Mouse (Mus musculus) 3134 (cell line): ENCODE measurements around the gene Ctse.
A peak's percentile ranks its signal among the peaks of the same experiment; 100 is the strongest.
"Not testable (repeated sequence)": the region's sequence is repeated elsewhere in the genome, so short reads cannot be mapped to it uniquely, and the experiment has no call there.

ENCODE experiments used
- DNase-seq: peaks from one replicate; pipeline ENCODE4 v3.0.0-alpha.2; 2011; ENCODE audit warnings: low spot score; ENCODE audit not compliant: insufficient read length; ENCODE audit errors: extremely low read depth

Ctse gene

DNA sequence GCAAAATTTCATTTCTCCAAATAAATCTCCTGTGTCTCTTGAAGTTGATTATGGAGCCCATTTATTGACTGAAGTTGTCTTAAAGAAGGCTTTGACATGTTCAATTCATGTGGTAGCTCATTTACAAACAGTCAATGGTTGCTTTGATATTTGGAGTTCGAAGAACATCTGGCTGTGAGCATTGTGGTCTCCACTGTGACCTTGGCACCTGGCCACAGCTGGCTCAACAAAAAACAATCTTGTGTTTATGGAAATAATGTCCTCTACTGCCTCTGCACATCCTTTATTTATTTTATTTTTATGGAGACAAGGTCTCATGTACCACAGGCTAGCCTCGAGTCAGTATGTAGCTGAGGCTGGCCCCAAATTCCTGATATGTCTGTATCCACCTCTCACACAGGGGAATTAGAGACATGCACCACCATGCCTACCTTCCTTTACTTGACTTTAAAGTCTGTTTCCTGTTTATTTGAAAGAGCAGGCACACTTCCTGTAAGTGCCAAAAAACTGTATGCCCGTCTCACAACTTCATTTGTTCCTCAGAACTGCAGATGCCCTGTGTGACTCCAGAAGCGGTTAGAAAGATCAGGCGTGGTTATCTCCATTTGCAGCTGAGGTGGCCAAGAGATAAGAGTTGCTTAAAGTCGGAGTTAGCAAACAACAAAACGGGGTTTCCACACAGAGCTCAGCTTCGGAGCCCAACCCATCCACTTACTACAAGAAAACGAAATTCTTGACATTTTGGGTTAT lies at the start of gene Ctse:
Gene Ctse (plus strand): TSS at position 516 of the 750 bp plus-strand sequence.
- no peak for DNase-seq

DNA sequence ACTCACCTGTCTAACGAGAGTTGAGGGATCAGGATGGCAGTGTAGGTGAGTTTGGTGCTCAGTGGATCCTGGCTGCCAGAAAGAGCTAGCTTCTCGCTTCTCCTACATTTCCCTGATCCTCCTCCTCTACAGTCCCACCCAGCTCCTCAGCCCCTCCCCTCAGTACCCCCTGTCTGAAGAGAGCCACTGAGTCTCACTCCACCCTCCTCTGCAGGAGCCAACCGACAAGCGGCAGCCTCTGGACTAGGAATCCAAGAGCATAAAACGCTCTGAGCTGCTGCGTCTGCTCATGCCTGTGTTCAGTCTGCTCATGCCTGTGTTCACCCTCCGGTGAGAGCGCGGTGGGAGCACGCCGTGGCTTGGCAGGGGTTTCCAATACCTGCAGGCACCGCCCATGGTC lies 39.2 kb upstream of the Ctse start, which contains the start of gene Avpr1b:
Gene Avpr1b (plus strand): TSS at position 335 of the 400 bp plus-strand sequence.
- no peak for DNase-seq

DNA sequence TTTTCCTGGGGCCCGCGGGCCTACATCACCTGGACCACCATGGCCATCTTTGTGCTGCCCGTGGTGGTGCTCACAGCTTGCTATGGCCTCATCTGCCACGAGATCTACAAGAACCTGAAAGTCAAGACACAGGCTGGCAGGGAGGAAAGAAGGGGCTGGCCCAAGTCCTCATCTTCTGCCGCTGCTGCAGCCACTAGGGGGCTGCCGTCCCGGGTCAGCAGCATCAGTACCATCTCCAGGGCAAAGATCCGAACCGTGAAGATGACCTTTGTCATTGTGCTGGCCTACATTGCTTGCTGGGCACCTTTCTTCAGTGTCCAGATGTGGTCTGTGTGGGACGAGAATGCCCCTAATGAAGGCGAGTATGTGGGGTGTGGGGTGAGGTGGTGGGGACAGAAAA lies 37.8 kb upstream of the Ctse start:
- no peak for DNase-seq

DNA sequence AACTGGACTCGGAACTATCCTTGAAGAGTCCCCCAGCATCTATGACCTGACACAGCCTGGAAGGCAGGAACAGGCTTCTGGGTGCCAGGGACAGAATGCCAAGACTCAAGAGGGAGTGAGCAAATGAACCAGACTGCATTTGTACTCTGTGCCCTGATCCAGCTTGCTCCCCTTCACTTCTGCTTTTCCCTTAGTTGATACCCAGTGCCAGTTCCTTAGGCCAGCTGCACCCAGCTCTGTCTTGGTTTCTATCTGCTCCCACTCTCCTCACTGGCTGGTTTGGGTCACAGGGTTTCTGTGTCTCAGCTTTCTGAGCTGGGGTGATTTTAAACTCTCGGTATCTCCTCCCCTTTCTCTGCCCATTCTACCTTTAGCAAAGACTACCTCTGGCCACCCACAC lies 31.4 kb upstream of the Ctse start:
- DNase-seq: no peak

DNA sequence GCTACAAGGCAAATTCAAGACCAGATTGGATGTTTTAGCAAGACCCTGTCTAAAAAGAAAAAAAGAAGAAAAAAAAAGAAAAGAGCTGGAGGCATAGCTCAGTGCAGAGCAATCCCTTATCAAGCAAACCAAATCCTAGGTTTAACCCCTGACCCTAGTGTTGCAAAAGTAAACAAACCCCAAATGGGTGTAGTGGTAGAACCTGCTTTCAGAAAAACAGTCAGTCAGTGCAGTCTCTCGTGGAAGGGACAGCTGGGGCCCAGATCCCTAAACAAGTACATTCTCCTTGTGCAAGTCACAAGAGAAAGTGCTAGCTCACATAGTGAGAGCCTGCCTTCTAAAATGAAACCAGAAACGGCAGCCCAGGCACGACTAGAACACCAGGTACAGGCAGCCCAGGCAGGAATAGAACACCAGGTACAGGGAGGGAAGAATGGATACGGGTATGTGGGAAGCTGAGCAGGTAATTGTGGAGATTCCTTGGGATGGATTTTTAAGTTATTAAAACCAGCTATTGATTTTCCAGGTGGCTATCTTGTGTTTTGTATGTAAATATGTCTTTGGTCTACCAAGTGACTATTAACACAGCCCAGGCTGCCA lies 25.4 kb upstream of the Ctse start:
- no peak for DNase-seq

DNA sequence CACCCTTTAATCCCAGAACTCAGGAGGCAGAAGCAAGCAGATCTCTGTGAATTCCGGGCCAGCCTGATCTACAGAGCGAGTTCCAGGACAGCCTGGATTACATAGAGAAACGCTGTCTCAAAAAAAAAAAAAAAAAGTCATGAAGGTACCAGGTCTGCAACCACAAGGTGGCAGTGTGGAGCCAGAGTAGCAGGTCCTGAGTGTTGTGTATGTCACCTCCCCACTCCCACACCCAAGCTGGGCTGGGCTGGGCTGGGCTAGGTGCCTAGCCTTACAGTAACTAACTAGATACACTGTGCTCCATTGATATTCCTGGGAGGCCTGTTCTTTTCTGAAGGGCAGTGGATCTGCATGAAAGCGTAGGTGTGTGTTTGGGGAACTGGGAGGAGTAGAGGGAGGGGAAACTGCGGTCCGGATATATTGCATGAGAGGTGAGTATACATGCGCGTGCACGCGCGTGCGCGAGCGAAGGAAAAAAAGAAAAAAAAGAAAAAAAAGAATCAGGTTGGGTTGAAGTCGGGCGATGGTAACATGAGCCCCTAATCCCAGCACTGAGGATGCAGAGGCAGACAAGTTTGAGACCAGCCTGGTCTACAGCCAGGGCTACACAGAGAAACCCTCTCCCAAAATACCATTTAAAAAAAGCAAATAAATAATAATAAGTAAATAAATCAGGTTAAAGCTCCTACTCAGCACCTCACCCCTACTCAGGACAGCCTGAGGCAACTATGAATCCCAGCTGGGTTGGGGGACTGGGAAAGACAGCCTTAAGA lies 24.6 kb upstream of the Ctse start:
- peak; percentile 13 for DNase-seq

DNA sequence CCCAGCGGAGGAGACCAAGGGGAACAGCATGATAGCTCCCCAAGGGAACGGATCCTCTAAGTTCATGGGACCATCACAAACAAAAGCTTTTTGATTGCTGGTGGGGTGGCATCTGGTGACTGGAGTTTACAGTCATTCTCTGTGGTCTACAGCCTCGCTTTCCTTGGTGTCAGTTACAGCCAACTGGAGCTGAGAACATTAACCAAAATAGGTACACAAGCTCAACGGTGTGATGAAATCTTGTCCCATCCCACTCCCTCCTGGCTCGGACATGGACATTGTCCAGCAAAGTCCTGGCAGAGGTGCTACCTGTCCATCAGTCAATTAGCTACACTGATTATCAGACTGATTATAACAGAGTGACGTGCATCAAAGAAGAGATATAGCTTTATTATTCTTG lies 23.5 kb upstream of the Ctse start:
- DNase-seq: no peak

DNA sequence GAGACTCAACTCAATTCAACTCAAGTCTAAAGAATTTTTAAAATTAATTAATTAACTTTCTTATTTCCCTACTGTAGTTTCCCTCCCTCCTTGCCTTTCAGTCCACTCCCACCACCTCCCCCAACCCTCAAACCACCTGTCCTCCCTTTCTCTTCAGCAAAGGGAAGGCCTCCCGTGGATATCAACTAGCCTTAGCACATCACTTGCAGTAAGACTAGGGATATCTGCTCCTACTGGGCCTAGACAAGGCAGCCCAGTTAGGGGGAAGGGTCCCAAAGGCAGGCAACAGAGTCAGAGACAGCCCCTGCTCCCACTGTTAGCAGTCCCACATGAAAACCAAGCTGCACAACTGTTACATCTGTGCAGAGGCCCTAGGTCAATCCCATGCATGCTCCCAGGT lies 22.0 kb upstream of the Ctse start:
- DNase-seq: no peak

DNA sequence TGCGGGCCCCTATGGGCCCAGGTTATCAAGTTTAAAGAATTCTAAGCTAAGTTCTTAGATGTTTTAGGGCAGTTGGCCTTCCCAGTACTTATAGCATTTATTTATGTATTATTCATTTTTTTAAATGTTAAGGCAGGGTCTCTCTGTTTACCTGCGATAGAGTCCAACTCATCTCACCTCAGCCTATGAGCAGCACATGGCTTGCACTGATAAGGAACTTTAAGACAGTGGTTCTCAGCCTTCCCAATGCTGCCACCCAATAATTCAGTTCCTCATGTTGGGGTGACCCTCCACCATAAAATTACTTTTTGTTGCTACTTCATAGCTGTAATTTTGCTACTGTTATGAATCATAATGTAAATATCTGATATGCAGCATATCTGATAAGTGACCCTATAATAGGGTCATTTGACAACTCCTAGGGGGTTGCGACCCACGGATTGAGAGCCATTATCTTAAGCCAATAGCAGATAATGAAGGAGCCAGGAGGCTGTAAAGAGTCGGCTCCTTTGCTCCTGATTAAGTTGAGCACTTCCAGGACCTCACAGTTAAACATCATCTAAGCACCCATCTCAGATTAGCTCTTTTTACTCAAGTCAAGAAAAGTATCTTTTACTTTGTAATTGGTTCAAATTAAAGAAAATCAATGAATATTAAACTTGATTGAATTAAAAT lies 21.4 kb upstream of the Ctse start:
- no peak for DNase-seq

DNA sequence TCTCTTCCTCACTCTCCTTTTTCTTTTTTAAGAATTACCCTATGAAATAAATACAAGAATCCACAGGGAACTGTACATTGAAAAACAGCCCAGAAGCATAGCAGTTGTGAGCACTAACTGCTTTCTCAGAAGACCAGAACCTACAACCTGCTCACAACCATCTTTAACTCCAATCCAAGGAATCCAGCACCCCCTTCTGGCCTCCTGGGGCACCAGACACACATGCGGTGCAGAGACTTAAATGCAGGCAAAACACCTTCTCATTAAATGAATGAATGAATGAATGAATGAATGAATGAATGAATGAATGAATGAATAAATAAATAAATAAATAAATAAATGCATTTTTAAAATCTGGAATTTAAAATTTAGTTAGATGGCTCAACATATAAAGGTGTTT lies 19.5 kb upstream of the Ctse start:
- no peak for DNase-seq

DNA sequence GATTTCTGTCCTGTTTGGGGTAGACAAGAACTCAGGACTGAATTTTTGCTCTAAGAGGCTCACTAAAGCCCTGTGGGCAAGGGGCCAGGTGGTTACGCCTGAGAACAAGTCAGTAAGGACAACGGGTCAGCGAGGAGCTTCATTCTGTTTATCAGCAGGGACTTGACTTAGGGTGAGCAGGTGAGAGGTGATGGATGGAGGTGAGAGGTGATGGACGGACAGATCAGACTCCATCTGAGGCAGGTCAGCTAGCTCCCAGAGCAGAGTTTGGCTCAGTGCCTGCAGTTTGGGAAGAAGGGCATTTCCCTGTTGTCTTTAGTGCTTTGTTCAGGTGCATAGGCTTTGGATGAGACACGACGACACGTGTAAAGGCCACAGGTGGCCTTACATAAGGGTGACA lies 18.8 kb upstream of the Ctse start:
- no peak for DNase-seq

DNA sequence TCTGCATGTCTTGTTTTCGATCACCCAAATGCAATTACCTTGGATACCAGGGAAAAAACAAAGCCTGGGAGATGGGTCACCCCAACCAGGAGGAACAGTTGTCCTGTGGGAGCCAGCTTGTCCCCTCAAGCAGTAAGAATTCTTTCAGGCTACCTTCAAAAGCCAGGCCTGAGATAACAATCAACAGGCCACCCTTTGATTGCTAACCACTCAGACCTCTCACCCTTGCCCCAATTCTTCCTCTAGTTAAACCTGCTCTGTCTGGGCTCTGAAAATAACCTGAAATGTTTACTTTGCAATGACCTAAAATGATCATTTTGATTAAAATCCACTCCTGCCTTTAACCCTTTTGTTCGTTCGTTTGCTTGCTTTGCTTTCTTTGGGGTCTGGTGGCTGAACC lies 14.5 kb upstream of the Ctse start:
- no peak for DNase-seq

DNA sequence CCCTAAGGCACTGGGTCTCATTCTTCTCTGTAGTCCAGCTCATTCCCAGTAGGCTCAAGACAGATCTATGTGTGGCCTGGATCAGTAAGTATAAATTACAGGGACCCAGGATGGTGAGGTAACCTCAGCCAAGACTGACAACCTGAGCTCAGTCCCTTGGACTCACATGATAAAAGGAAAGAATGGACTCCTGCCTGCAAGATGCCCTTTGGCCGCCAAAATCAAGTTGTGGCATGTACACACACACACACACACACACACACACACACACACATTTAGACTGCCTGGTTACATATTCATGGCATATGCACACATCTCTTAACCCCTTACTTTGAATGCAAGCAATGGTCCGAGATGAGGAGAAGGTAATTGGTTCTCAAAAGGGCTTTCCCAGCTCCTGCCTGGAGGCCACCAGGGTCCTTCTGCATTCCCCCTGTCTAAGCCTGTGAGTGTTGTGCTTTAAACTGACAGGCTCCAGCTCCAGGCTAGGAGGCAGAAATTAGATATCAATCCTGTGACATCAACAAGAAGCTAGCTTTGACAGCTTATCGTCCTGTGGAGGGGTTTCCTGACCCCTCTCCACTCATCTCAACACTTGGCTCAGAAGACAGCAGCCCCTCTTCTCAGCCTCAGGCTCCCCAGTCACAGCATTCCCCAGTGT lies 13.8 kb upstream of the Ctse start:
- DNase-seq: no peak

DNA sequence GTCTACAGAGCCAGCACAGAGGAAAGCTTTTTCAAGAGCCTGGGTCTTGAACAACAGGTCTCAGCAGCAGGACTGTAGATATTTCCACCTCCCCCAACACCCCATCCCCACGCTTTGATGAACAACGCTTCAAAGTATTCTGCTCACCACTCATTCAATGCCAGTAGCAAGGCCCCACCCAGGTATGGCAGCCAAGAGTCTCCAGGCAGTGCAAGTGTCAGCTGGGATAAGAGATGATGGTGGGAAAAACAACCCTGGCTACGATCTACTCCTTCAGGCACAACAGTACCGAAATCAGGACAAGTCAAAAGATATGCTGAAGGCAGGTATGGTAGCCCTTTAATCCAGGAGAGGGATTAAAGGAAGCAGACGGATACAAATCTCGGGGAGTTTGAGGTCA lies 11.9 kb upstream of the Ctse start:
- no peak for DNase-seq

DNA sequence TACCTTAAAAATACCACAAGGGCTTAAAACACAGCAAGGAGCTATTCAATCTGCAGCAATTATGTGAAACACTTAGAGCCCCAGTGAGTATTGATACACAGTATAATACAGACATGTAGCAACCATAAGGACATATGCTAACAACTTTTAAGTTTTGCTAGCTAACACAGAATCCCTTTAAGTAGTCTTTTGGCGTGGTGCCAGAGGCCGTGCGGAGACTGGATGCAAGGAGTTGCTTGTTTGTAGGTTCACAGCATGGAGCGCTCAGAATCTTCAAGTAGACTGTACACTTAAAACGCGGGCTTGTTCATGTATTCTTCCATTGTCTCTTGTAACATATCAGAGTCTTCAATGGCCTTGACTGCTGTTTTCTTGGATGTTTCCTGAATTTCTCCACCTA lies 5.9 kb upstream of the Ctse start:
- not testable (repeated sequence) for DNase-seq

DNA sequence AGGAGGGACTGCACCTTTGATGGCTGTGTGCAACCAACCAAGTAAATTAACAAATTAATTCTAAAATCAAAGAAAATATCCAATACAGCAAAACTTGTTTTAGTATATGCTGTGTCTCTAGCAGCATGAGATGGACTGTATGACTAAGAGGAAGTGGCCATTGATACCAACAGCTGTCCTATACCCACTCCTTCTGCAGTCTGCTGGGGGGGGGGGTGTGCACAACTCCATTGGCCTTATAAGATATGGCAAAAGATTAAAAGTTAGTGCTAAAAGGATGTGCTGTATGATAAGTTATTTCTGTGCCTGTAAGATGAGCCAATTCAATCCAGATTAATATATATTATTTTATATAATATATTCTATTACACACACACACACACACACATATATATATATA lies 3.6 kb upstream of the Ctse start:
- no peak for DNase-seq

DNA sequence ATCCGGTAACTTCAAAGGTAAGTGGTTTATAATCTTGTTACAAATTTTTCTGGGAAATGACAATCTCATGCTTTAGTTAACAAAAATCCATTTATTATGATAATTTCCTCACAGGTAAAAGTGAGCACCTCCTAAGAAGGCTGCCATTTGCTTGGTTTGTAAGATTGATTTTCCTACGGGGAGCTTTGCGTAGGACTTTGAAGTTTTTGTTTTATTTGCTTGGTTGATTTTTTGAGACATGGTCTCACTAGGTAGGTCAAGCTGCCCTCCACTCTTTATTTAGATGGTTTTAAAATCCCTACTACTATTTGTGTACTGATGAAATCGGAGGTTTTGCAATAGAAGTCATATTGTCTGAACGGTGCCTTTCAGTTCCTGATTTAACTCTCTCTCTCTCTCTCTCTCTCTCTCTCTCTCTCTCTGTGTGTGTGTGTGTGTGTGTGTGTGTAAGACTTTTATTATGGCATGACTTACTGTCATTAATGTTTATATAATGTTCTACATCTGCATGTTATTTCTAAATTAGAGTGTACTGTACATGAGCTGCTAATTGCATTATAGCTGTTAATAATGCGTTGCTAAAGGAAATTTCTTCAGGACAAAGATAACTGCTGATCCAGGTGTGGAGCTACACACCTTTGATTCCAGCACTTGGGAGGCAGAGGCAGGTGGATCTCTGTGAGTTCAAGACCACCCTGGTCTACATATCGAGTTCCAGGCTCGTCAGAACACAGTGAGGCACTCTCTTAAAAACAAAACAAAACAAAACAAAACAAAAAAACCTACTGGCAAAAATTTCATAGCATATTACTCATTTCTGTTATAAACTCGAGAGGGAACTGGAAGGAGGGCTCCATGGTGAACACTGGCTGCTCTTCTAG lies 675 bp downstream of the Ctse start:
- no peak for DNase-seq

DNA sequence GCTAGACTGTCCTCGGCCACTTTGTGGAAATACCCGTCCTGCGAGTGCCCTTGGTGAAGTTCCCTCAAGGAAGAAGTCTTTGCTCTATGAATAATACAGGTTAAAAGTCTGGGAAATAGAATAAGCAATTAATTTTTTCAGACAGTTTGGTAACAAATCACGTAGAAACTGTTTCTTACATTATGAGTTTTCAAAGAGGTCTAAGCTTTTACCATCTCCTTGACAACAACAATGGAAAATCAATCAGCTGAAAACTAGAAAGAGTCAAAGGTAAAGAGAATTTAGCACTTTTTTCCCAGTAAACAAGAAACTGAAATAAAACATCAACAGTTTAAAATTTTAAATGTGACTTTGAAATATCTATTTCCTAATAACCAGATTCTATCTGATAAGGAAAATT lies 2.0 kb downstream of the Ctse start:
- no peak for DNase-seq

DNA sequence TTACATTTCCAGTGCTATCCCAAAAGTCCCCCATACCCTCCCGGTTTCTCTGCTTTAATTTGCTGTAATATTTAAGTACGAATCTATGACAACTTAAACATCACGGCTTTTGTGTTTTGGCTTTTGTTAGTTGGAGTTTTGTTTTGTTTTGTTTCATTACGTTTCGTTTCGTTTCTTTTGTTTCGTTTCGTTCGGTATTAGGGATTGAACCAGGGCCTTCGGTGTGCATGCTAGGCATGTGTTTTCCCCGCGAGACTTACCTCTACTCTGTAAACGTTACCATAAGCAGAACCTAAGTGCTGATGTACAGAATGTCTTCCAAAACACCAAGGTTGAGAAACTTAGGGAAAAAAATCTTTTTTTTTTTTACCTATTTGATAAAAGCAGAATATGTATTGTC lies 3.5 kb downstream of the Ctse start:
- no peak for DNase-seq

DNA sequence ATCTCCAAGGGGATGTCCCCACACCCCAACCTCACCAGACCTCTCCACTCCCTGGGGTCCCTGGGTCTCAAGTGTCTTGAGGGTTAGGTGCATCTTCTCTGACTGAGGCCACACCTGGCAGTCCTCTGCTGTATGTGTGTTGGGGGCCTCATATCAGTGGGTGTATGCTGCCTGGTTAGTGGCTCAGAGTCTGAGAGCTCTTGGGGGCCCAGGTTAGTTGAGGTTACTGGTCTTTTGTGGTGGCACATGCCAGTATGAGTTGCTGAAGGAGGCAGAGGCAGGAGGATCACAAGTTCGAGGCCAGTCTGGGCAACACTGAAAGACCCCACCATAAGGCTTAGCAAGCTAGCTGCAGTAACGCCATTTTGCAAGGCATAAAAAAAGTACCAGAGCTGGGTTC lies 4.1 kb downstream of the Ctse start:
- DNase-seq: no peak
